Mouse (Mus musculus) spleen, postnatal 4 days (tissue): ENCODE data around the gene Sucnr1.

Source experiments
- DNase-seq, 2 experiments: peaks; one replicate each; pipeline ENCODE4 v3.0.0; 2022; ENCODE audit warnings: low spot score in 2 of 2

The Sucnr1 gene

DNA sequence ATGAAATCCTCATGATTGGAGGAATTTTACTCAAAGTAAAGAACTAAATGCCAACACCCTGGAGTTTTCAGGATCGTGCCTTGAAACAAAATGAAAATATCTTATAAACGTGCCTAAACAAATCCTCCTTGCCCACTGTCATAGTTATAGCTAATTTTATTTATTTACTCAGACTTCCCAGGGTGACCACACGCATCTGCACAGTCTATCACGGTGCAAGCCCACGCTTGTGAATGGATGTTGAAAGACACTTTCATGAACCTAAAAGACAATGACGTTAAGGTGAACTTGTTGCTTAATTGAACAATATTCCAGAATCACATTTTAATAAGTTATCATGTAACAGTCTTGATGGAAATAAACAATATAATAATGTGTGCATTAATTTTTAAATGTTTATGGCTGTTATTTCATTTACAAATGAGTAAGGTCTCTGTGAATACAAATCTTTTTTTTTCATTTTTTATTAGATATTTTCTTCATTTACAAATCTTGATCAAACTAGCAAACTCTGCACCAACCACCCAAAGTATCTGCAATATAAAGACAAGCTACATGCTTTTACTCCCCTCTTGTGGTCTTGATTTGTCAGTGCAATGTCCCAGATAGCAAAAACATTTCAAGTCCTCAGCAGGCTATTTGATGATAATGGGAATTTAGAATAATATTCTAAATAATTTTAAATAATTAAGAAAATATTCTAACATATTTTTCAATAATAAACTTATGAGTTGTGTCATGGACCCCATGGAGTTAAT is 30.4 kb downstream of the Sucnr1 start:
- DNase-seq = no peak

DNA sequence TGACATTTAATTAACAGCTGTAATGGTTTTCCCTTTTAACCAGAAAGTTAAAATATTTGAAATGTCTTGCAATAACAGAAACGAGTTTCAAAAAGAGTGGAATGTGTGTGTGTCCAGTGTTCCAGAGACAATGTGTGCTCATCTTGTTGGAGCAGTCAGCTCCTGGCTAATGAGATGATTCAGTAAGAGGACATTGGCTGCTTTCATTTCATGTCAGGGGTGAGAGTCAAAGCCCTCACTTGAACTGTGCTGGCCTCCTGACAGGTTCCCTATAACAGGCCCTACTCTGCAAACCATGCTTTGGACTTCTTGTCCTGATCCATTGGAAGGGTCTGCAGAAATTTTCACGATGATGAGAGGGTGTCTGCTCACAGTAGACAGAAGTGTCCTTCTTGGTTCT is 32.9 kb downstream of the Sucnr1 start:
- no peak for DNase-seq

DNA sequence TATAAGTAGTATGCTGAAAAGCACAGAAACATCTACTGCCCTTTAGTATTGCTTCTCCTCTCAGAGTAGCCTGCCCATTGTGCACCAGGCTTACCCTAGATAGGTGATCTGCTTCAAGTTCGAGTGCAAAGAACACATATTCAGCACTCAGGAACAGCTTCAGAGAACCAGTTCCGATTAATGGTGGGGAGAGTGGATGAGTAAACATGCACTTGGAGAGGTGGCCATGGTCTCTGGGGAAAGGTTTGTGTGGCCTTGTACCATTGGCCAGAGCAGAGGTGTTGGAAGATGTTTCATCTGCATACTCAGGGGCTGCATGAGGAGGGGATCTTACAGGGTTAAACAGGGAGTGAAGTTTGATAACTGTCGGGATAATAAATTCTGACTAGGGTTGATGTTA is 39.8 kb downstream of the Sucnr1 start:
- no peak for DNase-seq

- DNase-seq = no peak
These were observed 42.5 kb downstream of the Sucnr1 start for GRCm38 (mm10) chr3:60123859-60124794.

- DNase-seq = no peak
These were observed 44.9 kb downstream of the Sucnr1 start for GRCm38 (mm10) chr3:60126564-60126963.

DNA sequence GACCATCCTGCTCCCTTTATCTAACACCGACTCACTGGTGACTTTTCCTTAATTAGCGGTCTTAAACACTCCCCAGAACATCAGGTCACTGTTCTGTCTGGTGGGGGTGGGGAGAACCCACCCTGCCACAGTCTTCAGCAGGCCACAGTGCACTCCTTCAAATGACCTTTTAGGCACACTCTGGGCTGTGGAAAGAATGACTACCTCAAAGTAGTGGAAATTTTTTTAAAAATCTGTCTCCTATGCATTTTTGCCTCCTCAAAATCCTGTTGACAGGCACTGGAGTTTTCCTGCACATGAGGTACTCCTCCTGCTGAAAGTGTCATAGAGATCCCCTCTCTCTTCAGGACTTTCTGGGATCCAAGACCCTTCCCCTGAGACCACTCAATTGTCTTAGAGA is 46.6 kb downstream of the Sucnr1 start:
- DNase-seq = no peak

- DNase-seq = no peak
These were observed 54.1 kb downstream of the Sucnr1 start for GRCm38 (mm10) chr3:60135801-60136200.
